Mouse (Mus musculus) forebrain, embryonic 12.5 days (tissue): ENCODE data around the gene Ehd3. TPM values are rescaled to one million over a fixed set of nuclear protein-coding genes. Genes with fewer than 3 reads are reported as not detected.

Experiments used
- ATAC-seq: fragments of 200-750 bp; cut with Nextera tagmentation; 2 replicates; pipeline ENCODE4 v1.8.0; 2017; ENCODE audit warnings: moderate TSS enrichment; ENCODE audit not compliant: low FRiP score
- H3K27ac ChIP-seq: fragments of 300-500 bp; sonication (generic); 2 replicates; pipeline ENCODE4 v1.5.1; 2016; ENCODE audit warnings: mild to moderate bottlenecking
- H3K27me3 ChIP-seq: fragments of 300-500 bp; sonication (generic); 2 replicates; pipeline ENCODE4 v1.6.1; 2016; ENCODE audit warnings: mild to moderate bottlenecking
- H3K36me3 ChIP-seq: fragments of 300-500 bp; sonication (generic); replicated peaks from 2 replicates; pipeline ENCODE4 v1.6.1; 2016; ENCODE audit warnings: mild to moderate bottlenecking
- H3K4me1 ChIP-seq: fragments of 300-500 bp; sonication (generic); 2 replicates; pipeline ENCODE4 v1.6.1; 2016
- H3K4me2 ChIP-seq: fragments of 300-500 bp; sonication (generic); 2 replicates; pipeline ENCODE4 v1.6.1; 2016; ENCODE audit warnings: mild to moderate bottlenecking, moderate library complexity
- H3K4me3 ChIP-seq: fragments of 300-500 bp; sonication (generic); replicated peaks from 2 replicates; pipeline ENCODE4 v1.5.1; 2016; ENCODE audit warnings: mild to moderate bottlenecking
- H3K9ac ChIP-seq: fragments of 300-500 bp; sonication (generic); 2 replicates; pipeline ENCODE4 v1.6.1; 2016; ENCODE audit warnings: mild to moderate bottlenecking
- H3K9me3 ChIP-seq: fragments of 300-500 bp; sonication (generic); 2 replicates; pipeline ENCODE4 v1.6.1; 2016
- WGBS: fragments of 180-500 bp; shearing (Covaris S2); methylation state at CpG from one replicate; pipeline ENCODE4 v1.1.7; 2016; 5-methylcytosine and 5-hydroxymethylcytosine counted together
- polyA plus RNA-seq: library from polyadenylated mRNA; unstranded; fragments of >200 nt; fragmentation: Nextera tagmentation; extraction: Ambion mirVana; gene quantifications from 2 replicates; pipeline ENCODE4 v1.2.1, GENCODE M21; 2016

Ehd3 gene
- polyA plus RNA-seq, 1 experiment from 2014 or later, result 8.3 TPM

DNA sequence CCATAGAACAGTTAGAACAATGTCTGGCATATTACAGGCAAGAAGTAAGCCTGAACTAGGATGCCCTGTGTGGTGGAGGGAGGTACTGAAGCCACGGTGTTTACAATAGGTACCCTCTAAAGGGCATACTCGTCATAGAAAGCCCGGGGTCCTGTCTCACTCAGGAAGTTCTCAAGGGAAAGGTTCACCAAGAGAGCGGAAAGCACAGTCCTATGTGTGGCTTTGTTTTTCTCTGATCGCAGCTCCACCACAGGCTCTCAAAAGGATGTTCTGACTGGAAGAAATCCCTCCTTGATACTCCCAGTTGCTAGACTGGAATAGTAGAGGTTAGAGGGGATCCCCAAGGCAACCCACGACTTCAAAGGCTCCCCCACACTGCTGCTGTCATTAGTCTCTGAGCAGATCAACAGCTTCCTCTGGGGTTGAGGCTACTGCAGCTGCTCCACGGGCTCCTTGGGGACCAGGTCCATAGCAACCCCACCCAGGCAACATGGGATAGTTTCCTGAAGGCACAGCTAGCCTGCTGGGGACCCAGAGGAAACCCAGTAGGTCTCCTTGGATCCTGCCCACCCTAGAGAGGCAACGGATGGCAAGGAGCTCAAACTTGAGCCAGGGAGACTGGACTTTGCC, 9.2 kb downstream of the Ehd3 start:
- H3K9ac ChIP-seq, result no peak overlapping the region
- no peaks in the 10 kb centered on the region for H3K36me3 ChIP-seq
- H3K4me1 ChIP-seq, result no peaks in the 10 kb centered on the region
- no peak overlapping the region for H3K4me2 ChIP-seq
- ATAC-seq, result no peak
- no peaks in the 10 kb centered on the region for H3K9me3 ChIP-seq
- H3K4me3 ChIP-seq, result no peak overlapping the region
- no peaks in the 10 kb centered on the region for H3K27me3 ChIP-seq
- 80% methylated on average over 8 of the region's 8 CpGs for WGBS
- H3K27ac ChIP-seq, result no peak overlapping the region

DNA sequence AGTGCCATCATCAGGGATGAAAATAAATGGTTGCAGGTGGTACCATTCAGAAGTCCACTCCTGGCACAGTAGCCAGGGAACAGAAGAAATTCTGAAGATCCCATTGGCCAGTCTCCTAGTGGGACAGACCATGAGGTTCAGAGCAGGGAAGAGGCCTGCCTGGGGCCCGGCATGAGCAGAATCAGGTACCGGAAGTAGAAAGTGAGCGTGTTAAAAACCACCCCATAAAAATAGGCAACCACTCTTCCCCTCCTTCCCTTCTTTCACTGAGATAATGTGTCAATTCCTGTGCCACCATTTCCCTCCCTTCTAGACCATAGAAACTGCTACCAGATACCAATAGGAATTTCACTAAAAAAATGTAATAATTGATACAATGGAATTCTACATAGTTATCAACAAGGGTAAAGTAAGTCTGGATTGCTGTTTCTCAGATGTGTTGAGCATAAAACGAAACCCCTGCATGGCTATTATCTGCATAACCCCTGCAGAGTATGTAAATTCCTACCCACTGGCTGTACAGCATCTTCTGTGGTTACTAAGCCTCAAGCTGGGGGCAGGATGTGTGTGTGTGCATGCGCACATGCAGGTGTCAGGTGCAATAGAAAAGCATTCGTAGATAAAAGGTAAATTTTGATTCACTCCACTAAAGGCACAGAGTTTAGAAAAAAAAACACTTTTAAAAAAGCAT, 10.7 kb downstream of the Ehd3 start:
- Histone ChIP-seq H3K4me3 (no peak overlapping the region), H3K9me3 (no peaks in the 10 kb centered on the region), H3K36me3 (no peaks in the 10 kb centered on the region), H3K4me2 (no peak overlapping the region), H3K27me3 (no peaks in the 10 kb centered on the region), H3K27ac (no peak overlapping the region), H3K9ac (no peak overlapping the region), H3K4me1 (no peaks in the 10 kb centered on the region)
- 85% methylated on average over 6 of the region's 6 CpGs for WGBS
- no peak for ATAC-seq

DNA sequence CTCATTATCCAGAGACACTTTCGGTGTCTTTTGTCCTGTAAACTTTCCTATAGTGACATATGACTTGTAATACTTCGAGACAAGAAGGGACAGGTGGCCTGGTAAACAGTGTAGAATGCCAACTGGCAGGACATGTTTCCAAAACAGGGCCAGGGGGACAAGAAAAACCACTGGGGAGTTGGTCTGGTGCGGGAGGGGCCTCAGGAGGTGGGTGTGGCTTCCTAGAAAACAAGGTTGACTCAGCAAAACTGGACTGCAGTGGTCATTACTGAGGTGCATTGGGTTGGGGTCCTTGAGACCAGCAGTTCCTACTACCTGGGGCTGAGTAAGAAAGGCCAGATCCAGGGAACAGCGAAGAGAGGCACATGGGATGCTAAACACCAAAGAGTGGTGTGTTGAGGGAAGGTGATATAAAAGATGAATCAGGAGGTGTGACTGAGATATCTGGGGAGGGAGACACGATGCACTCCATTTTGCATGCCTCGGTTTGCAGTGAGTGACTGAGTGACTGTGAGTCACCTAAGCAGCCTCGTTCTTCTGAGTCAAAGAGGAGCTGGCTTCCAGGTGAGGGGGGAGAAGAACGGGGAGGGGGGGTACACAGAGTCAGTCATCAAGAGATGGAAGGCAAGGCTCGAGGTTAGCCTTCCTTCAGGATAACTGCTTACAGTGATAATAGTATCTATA, 13.9 kb downstream of the Ehd3 start:
- Histone ChIP-seq H3K4me1 (no peaks in the 10 kb centered on the region), H3K27ac (no peak overlapping the region), H3K36me3 (no peaks in the 10 kb centered on the region), H3K4me3 (no peak overlapping the region), H3K27me3 (no peaks in the 10 kb centered on the region), H3K4me2 (no peak overlapping the region), H3K9me3 (no peaks in the 10 kb centered on the region), H3K9ac (no peak overlapping the region)
- ATAC-seq, result no peak
- WGBS, result 90% methylated on average over 9 of the region's 9 CpGs

DNA sequence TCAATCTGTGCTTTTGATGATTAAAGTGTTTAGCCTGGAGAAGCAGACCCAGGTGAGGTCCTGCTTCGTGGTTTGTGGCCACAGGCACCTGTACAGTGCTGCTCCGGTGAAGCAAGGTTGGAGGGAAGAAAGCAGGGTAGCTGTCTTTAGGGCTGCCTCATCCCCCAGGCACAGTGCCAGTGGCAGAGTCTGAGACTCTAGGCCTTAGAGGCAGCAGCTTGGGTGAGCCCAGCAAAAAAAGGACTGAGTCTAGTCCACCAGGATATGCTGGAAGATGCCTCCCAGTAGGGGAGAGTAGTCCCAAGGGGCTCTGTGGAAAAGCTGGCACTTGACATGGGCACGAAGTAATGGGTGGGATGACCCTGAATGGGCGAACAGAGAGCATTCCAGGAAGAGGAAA, 15.0 kb downstream of the Ehd3 start:
- H3K4me1 ChIP-seq, result peaks cover 5% of the 10 kb centered on the region; the same call in 1 of the 2 replicates
- no peak for ATAC-seq
- no peak overlapping the region for H3K4me2 ChIP-seq
- no peak overlapping the region for H3K9ac ChIP-seq
- 75% methylated on average over 4 of the region's 4 CpGs for WGBS
- no peaks in the 10 kb centered on the region for H3K27me3 ChIP-seq
- no peaks in the 10 kb centered on the region for H3K36me3 ChIP-seq
- H3K27ac ChIP-seq, result no peak overlapping the region
- H3K4me3 ChIP-seq, result no peak overlapping the region
- no peaks in the 10 kb centered on the region for H3K9me3 ChIP-seq

DNA sequence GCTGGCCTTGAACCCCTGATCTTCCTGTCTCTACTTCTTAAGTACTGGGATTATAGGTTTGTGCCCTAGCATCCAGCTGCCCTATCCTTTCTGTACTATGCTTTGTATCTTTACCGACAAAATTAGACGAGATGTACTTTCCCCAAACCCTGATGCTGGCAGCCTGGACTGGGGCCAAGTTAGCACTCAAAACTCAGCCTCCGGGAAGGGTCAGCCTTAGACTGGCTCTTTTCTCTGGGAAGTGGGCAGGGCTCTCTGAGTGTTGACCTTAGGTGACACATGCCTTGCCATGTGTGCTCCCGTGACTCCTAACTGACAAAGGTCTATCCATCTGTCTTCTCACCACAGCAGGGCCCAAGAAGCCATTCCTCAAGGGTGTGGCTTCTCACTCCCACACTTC, 16.8 kb downstream of the Ehd3 start:
- Histone ChIP-seq H3K27me3 (no peaks in the 10 kb centered on the region), H3K4me2 (no peak overlapping the region), H3K27ac (no peak overlapping the region), H3K4me1 (peaks cover 5% of the 10 kb centered on the region; the same call in 1 of the 2 replicates), H3K4me3 (no peak overlapping the region), H3K9ac (no peak overlapping the region), H3K9me3 (no peaks in the 10 kb centered on the region), H3K36me3 (no peaks in the 10 kb centered on the region)
- no peak for ATAC-seq
- WGBS, result 83% methylated on average over 4 of the region's 4 CpGs

DNA sequence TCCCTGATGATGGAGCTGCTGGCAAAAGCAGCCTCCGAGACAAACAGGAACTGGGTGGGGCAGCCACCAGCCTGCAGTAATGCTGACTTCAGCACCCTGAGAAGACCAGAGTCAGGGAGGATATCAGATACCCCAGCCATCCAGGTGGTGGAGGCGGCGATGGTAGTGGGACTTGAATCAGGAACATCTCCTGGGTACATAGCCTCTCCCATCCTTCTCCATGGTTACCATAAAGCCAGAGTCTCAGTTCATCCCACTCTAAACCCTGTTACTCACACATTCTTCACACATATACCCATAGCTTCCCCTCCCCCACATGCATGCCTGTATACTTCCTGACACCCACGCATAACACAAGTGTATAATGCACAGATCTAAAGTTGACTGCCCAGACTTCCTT, 18.3 kb downstream of the Ehd3 start:
- Histone ChIP-seq H3K9me3 (no peaks in the 10 kb centered on the region), H3K9ac (no peak overlapping the region), H3K27me3 (no peaks in the 10 kb centered on the region), H3K4me3 (no peak overlapping the region), H3K4me2 (no peak overlapping the region), H3K4me1 (peaks cover 5% of the 10 kb centered on the region; the same call in 1 of the 2 replicates), H3K27ac (no peak overlapping the region), H3K36me3 (peaks cover under 1% of the 10 kb centered on the region; the same call in 1 of the 2 replicates)
- ATAC-seq, result no peak
- 90% methylated on average over 4 of the region's 4 CpGs for WGBS

DNA sequence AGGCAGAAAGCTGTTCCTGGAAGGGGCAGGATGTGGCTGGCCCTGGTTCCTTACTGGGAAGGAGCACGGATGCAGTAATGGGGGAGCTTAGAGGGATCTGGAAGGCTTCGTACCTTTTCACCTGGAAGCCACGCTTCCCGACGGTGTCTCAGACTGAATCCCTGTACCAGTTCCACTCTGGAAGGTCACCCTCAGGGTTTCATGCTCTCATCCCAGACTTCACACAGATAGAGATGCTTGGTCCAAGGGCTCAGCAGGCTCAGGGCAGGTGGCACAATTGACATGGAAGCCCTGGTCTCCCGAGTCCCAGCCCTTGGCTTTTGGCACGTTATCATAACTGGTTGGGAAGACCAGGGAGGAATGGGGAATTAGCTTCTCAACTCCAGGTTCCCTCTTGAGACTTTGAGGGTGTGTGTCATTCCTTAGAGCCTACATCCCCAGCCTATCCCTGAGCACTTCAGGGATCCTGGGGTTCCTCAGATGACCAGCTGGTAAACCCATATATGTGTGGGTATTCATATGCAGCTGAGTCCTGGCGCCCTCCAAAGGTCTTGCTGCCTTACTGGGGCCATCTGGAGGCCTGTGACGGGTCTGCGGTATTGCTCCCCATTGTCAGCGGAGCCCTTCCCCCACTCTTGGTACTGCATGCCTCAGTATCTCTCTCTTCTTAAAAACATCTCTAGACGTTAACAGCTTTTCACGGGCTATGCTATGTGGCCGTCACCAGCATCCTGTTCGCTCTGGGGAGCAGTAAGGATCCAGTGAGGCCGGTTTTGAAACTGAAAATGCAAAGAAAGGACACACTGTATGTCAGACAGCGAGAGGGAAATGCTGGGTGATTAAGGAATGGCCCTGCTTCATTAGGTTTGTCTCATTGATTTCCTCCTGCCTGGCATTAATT, 19.4 kb downstream of the Ehd3 start:
- H3K4me3 ChIP-seq, result no peak overlapping the region
- no peak overlapping the region for H3K9ac ChIP-seq
- no peak overlapping the region for H3K27ac ChIP-seq
- no peaks in the 10 kb centered on the region for H3K27me3 ChIP-seq
- WGBS, result 74% methylated on average over 17 of the region's 17 CpGs
- peaks cover 8% of the 10 kb centered on the region for H3K36me3 ChIP-seq
- peak; percentile 44; the same call in 1 of the 2 replicates for ATAC-seq
- no peaks in the 10 kb centered on the region for H3K9me3 ChIP-seq
- no peak overlapping the region for H3K4me2 ChIP-seq
- peaks cover 5% of the 10 kb centered on the region; the same call in 1 of the 2 replicates for H3K4me1 ChIP-seq

DNA sequence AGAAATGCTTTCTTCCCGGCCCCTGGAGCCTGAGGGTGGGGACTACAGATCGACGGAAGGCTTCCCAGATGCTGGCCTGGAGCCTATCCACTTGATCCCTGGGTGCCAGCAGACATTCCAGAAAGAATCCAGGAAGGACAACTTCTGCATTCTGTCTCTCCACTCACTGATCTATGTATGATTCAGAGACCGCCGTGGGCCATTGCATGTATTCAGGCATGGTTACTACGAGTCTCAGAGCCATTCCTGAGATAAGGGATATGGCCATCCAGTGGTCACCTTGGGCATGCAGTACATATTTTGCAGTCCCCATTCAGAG, 20.0 kb downstream of the Ehd3 start:
- Histone ChIP-seq H3K27ac (no peak overlapping the region), H3K27me3 (no peaks in the 10 kb centered on the region), H3K4me1 (peaks cover 5% of the 10 kb centered on the region; the same call in 1 of the 2 replicates), H3K4me3 (no peak overlapping the region), H3K36me3 (peaks cover 11% of the 10 kb centered on the region), H3K9me3 (no peaks in the 10 kb centered on the region), H3K9ac (no peak overlapping the region), H3K4me2 (no peak overlapping the region)
- no peak; the same call in 1 of the 2 replicates for ATAC-seq
- 58% methylated on average over 6 of the region's 6 CpGs for WGBS

DNA sequence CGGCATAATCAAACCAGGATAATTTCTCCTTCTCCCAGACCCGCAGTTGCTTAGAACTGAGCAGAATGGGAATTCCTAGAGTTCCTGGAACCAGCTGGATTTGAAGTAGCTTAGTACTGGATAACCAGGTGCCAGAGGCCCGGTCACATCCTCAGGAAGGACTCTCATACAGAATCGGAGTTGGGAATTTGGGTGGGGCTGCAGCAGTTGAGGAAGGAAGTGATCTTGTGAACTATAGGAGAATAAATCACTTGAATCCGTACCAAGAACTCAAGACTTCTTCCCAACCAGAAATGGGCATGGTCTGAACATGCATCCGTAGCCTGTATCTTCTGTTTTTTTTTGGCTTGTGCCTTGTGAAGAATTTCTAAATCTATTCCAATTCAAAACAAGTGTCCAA, 22.2 kb downstream of the Ehd3 start:
- Histone ChIP-seq H3K27me3 (no peaks in the 10 kb centered on the region), H3K27ac (no peak overlapping the region), H3K36me3 (peaks cover 18% of the 10 kb centered on the region), H3K4me1 (peaks cover 5% of the 10 kb centered on the region; the same call in 1 of the 2 replicates), H3K4me2 (no peak overlapping the region), H3K4me3 (no peak overlapping the region), H3K9ac (no peak overlapping the region), H3K9me3 (no peaks in the 10 kb centered on the region)
- no peak for ATAC-seq
- WGBS, result 94% methylated on average over 6 of the region's 6 CpGs

DNA sequence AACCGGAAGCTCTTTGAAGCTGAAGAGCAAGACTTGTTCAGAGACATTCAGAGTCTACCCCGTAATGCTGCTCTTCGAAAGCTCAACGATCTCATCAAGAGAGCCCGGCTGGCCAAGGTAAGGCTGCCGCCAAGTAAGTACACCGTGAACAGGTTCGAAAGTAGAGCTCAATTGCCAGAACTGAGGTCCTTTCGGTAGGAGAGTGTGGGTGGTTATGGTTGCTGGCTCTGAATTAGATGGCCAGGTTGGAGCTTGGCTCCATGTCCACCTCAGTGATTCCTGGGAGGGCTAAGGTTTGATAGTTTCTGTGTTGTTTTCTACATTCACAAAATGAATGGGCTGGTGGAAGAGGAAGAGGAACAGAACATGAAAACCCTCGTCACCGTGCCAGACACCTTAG, 23.5 kb downstream of the Ehd3 start:
- H3K9me3 ChIP-seq, result no peaks in the 10 kb centered on the region
- no peak overlapping the region for H3K4me3 ChIP-seq
- no peaks in the 10 kb centered on the region for H3K27me3 ChIP-seq
- peaks cover 5% of the 10 kb centered on the region; the same call in 1 of the 2 replicates for H3K4me1 ChIP-seq
- H3K36me3 ChIP-seq, result peaks cover 18% of the 10 kb centered on the region
- no peak for ATAC-seq
- H3K9ac ChIP-seq, result no peak overlapping the region
- no peak overlapping the region for H3K4me2 ChIP-seq
- WGBS, result 95% methylated on average over 11 of the region's 11 CpGs
- H3K27ac ChIP-seq, result no peak overlapping the region

DNA sequence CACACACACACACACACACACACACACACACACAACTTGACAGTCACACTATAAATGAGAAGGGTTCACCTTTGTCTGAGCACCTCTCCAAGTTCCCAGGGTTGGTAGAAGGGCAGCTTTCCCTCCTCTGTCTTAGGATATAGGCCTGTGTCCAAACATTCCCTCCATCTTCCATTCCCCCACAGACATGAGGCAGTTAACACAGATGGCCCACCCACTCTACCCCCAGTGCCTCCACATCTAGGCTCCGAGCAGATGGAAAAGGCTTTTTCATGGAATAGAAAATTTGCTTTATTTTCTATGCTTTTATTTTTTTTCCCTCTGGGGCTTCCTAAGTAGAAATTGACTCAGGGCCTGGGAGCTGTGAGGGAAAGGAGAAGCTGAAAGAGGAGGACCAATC, 26.6 kb downstream of the Ehd3 start:
- Histone ChIP-seq H3K9ac (no peak overlapping the region), H3K27me3 (no peaks in the 10 kb centered on the region), H3K9me3 (no peaks in the 10 kb centered on the region), H3K27ac (no peak overlapping the region), H3K4me1 (no peaks in the 10 kb centered on the region), H3K4me2 (no peak overlapping the region), H3K4me3 (no peak overlapping the region), H3K36me3 (peaks cover 18% of the 10 kb centered on the region)
- WGBS, result 97% methylated on average over 1 of the region's 1 CpGs
- no peak for ATAC-seq

DNA sequence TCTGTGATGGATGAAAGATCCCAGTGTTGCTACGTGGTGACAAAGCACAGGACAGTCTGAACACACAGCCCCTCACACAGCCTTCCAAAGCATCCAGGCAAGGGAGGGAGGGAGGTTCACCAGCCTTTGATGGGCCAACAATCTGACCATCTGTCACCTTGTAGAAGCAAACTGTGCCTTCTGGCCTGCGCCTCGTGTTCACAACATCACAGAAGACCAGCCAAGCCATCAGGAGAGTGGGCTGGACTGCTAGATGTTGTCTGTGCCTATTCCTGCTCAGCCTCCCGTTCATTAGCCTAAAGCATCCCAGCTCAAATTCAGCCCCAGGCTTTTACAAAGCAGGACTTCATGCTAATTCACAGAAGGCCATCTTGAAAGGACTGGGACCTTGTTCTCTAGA, 27.5 kb downstream of the Ehd3 start:
- H3K9ac ChIP-seq, result no peak overlapping the region

More for the DNA sequence above, 27.5 kb downstream of the Ehd3 start:
- WGBS, result 81% methylated on average over 4 of the region's 4 CpGs
- Histone ChIP-seq H3K27me3 (no peaks in the 10 kb centered on the region), H3K4me1 (no peaks in the 10 kb centered on the region), H3K36me3 (peaks cover 18% of the 10 kb centered on the region), H3K4me3 (no peak overlapping the region), H3K4me2 (no peak overlapping the region), H3K9me3 (no peaks in the 10 kb centered on the region), H3K27ac (no peak overlapping the region)
- ATAC-seq, result no peak
